Mouse (Mus musculus): Measurements from ENCODE around the gene Adgrg1. TPM values are rescaled to one million over a fixed set of nuclear protein-coding genes. Genes with fewer than 3 reads are reported as not detected.

The Adgrg1 gene
- polyA plus RNA-seq, 1 experiment = 63.8 TPM

DNA sequence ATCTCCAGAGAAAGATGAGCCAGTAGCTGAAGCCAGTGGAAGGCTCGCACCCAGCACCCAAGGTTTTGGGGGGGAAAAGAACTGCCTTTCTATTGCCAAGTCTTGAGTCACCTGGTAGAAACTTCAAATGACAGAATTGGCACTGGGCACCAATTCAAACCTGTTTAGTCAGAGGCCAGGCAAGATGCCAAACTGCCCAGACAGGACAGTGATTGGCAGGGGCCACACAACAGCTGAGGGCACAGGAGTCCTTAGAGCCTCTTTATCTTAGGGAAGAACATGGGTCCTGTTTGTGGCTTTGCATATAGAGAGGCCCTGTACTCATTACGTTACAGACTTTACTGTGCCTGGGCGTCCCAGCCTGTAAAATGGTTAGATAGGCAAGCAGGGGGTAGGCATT, 7.0 kb upstream of the Adgrg1 start:
- H3K4me3 ChIP-seq (ENCODE audit: insufficient read depth, low read length) = no peak overlapping the region
- H3K27ac ChIP-seq (ENCODE audit: insufficient read depth, low read length) = no peak overlapping the region
- H3K4me1 ChIP-seq (ENCODE audit: control insufficient read depth, insufficient read depth, low read length) = no peaks in the 10 kb centered on the region
- TF ChIP-seq POLR2A (IDR thresholded peaks at IDR 0.05; ENCODE audit: extremely low read depth, insufficient read depth, low read length) = no peak
- no peak for TF ChIP-seq CTCF (IDR thresholded peaks at IDR 0.05; ENCODE audit: extremely low read depth, insufficient read depth, low read length)

DNA sequence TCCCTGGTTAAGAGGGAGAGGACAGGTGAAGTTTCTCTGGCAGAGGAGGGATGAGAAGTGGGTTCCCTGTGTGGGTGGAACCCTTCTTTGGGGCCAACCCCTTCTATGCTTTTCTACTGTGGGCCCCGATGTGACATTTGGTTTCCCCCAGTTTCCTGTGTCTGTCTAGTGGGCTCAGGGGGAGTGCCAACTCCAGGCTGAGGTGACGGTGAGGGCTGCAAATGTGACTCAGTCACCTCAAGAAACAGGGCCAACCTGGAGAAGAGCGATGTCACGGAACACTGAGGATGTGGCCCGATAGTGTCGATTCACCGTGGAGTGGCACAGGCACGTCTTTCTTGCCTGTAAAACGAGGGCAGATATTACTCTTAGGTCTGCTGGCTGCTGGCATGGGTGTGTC, 1.3 kb upstream of the Adgrg1 start:
- H3K4me3 ChIP-seq (ENCODE audit: insufficient read depth, low read length) = no peak overlapping the region
- TF ChIP-seq CTCF (IDR thresholded peaks at IDR 0.05; ENCODE audit: extremely low read depth, insufficient read depth, low read length) = no peak
- no peak overlapping the region for H3K27ac ChIP-seq (ENCODE audit: insufficient read depth, low read length)
- H3K4me1 ChIP-seq (ENCODE audit: control insufficient read depth, insufficient read depth, low read length) = no peaks in the 10 kb centered on the region

DNA sequence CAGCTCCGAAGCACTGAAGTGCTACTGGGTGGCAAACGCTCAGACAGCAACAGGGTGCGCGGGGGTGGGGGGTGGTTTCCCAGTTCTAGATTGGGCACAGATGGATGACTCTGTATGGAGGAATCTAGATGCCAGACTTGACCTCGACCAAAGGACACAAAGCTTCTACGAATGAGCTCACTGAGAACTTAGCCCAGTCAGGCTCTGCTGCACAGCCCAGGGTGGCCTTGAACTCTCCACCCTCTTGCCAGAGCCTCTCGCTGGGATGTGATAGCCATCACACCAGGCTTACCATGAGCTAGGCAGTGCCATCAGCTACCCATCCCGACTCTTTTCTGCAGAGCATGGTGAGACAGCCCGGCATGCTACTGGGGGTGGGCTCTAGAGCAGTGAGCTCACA, 765 bp upstream of the Adgrg1 start:
- no peak overlapping the region for H3K27ac ChIP-seq (ENCODE audit: insufficient read depth, low read length)
- no peak overlapping the region for H3K4me3 ChIP-seq (ENCODE audit: insufficient read depth, low read length)
- TF ChIP-seq CTCF (IDR thresholded peaks at IDR 0.05; ENCODE audit: extremely low read depth, insufficient read depth, low read length) = no peak
- no peak for TF ChIP-seq POLR2A (IDR thresholded peaks at IDR 0.05; ENCODE audit: extremely low read depth, insufficient read depth, low read length)
- H3K4me1 ChIP-seq (ENCODE audit: control insufficient read depth, insufficient read depth, low read length) = no peaks in the 10 kb centered on the region

DNA sequence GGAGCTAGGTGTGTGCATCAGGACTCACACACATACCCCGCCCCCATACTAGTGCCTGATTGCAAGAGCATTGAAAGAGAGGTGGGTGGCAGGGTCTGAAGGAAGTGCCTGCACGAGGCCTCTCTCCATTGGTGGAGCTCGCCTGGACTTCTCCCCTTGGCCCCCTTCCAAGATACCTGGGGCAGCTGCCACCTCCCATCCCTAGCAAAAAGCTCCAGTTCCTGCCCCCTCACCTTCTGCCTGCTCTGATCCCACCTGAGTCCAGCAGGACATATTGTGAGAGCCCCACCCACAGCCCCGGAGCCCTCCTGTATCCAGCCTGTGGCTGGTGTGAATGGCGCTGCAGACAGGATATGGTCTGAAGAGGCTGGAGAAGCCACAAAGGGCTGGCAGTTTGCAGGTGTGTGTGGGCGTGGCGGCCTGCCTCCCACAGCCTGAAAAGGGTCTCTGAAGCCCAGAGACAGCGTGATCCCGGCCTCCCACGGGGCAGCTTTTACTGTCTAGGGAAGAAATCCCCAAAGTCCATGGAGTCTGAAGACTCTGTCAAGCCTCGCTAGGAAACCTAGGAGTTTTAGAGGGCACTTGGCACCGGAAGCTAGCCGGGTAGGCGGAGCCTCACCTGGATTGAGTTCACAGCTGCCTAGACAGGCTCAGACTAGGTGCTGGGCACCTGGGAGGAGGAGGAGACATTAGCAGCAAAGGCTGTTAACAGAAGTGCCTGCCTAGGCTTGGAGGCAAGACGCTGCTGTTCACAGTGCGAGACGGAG, 2.3 kb downstream of the Adgrg1 start:
- TF ChIP-seq POLR2A (IDR thresholded peaks at IDR 0.05; ENCODE audit: extremely low read depth, insufficient read depth, low read length) (no peak), CTCF (IDR thresholded peaks at IDR 0.05; ENCODE audit: extremely low read depth, insufficient read depth, low read length) (no peak)
- H3K4me3 ChIP-seq (ENCODE audit: insufficient read depth, low read length) = no peak overlapping the region
- H3K27ac ChIP-seq (ENCODE audit: insufficient read depth, low read length) = no peak overlapping the region
- no peaks in the 10 kb centered on the region for H3K4me1 ChIP-seq (ENCODE audit: control insufficient read depth, insufficient read depth, low read length)

DNA sequence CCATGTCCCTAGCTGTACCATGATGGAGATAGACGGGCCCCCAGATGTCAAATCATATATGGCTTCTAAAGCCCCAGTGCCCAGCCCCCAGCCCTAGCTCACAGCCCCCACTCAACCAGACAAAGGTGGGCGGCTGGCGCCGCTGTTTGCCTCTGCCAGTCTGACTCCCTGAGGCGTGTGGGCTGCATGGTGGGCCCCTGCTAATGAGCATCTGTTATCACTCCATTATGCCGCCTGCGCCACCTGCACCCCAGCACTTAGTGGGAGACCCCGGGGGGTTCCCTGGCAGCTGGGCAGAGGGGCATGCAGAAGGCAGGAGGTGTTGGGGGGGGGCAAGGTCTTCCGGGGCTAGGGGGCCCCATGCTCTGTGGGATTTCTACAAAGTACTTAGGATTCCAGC, 3.6 kb downstream of the Adgrg1 start:
- Histone ChIP-seq H3K4me3 (ENCODE audit: insufficient read depth, low read length) (no peak overlapping the region), H3K27ac (ENCODE audit: insufficient read depth, low read length) (no peak overlapping the region), H3K4me1 (ENCODE audit: control insufficient read depth, insufficient read depth, low read length) (no peaks in the 10 kb centered on the region)
- TF ChIP-seq POLR2A (IDR thresholded peaks at IDR 0.05; ENCODE audit: extremely low read depth, insufficient read depth, low read length) (no peak), CTCF (IDR thresholded peaks at IDR 0.05; ENCODE audit: extremely low read depth, insufficient read depth, low read length) (no peak)

DNA sequence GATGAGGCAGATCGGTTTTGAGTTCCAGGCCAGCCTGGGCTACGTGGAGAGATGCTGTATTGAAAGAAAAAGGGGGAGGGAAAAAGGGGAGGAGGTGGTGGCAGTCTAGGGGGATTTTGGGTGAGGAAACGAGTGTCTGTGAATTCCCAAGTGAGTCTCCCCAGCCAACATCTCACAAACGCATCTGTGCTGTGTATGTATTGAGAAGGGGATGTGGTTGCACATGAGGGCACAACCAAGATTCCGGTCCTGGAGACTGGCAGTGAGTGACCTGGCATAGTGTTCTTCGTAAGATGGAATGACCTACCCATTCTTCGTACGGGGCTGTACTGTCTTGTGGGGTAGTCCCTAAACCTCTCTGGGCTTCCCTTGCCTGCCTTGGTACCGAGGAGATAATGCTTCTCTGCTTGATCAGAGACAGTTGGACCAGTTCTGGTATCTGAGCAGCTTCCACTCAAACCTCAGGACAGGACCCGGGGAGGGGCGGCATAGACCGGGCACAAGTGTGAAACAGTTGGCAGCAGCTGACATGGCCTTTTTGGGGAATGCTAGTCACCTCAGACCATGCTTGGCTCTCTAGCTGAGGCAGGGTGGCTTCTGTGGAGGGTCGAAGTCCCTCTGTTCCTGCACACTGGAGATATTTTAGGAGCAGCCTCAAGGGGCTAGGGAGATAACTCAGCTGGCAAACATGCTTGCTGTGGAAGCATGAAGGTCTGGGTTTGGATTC, 4.2 kb downstream of the Adgrg1 start:
- Histone ChIP-seq H3K4me1 (ENCODE audit: control insufficient read depth, insufficient read depth, low read length) (peaks cover 1% of the 10 kb centered on the region; the same call in 1 of the 2 replicates), H3K4me3 (ENCODE audit: insufficient read depth, low read length) (no peak overlapping the region), H3K27ac (ENCODE audit: insufficient read depth, low read length) (no peak overlapping the region)
- TF ChIP-seq POLR2A (IDR thresholded peaks at IDR 0.05; ENCODE audit: extremely low read depth, insufficient read depth, low read length) (no peak), CTCF (IDR thresholded peaks at IDR 0.05; ENCODE audit: extremely low read depth, insufficient read depth, low read length) (no peak)

DNA sequence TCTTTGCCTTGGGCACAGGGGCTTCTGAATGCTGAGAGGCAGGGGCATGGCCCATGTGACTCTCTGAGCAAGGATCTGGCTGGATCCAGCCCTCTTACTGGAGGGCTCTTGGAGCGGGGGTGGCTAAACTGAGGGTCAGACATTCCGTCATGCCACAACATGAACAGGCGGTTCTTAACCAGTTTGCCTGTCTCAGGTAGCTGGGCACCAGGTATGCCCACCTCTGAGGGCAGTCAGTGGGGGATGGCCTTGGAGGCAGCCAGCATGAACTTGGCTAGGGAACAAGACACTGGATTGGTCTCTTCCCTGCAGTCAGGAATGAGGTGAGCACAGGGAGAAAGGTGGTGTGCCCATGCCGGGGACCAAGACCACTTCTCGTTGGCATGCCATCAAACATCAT, 5.6 kb downstream of the Adgrg1 start:
- H3K4me3 ChIP-seq (ENCODE audit: insufficient read depth, low read length) = no peak overlapping the region
- TF ChIP-seq POLR2A (IDR thresholded peaks at IDR 0.05; ENCODE audit: extremely low read depth, insufficient read depth, low read length) = no peak
- TF ChIP-seq CTCF (IDR thresholded peaks at IDR 0.05; ENCODE audit: extremely low read depth, insufficient read depth, low read length) = no peak
- peaks cover 2% of the 10 kb centered on the region; the same call in 1 of the 2 replicates for H3K4me1 ChIP-seq (ENCODE audit: control insufficient read depth, insufficient read depth, low read length)
- no peak overlapping the region for H3K27ac ChIP-seq (ENCODE audit: insufficient read depth, low read length)

DNA sequence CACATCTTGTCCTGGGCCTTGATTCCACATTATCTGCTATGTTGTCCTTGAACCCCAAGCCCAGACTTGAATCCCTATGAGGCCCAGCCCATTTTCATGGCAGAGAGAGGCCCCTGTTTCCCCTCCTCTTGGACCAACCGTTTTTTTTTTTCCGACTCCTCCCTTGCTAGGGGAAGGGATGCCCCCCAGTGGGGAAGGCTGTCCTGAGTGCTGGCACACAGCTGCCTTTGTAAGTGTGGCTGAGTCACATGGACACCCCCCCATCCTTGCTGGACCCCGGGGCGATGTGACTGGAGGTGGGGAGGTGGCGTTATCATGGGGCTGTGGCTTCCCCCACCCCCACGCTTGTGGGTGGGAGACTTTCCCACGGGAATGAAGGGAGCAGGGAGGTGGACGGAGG, 6.4 kb downstream of the Adgrg1 start:
- no peak overlapping the region for H3K27ac ChIP-seq (ENCODE audit: insufficient read depth, low read length)
- no peak overlapping the region for H3K4me3 ChIP-seq (ENCODE audit: insufficient read depth, low read length)
- TF ChIP-seq POLR2A (IDR thresholded peaks at IDR 0.05; ENCODE audit: extremely low read depth, insufficient read depth, low read length) (no peak), CTCF (IDR thresholded peaks at IDR 0.05; ENCODE audit: extremely low read depth, insufficient read depth, low read length) (no peak)
- peaks cover 2% of the 10 kb centered on the region; the same call in 1 of the 2 replicates for H3K4me1 ChIP-seq (ENCODE audit: control insufficient read depth, insufficient read depth, low read length)

DNA sequence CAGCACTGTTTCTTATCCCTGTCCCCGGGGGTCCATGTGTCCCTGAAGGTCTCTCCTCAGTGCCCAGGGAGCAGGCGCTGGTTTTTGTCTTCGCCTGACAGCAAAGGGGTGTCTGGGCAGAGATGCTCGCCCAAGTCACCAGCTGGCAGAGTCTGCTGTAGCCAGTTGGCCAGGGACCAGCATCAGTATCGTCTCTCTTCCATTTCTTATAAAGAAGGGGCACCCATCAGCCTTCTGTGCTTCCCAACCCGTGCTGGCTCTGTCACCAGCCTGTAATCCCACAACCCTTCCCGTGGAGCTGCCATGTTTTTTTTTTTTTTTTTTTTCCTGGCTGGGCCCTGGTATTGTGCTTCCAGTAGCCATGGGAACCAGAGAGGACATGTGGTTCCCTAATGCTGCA, 7.3 kb downstream of the Adgrg1 start:
- H3K4me3 ChIP-seq (ENCODE audit: insufficient read depth, low read length) = no peak overlapping the region
- TF ChIP-seq POLR2A (IDR thresholded peaks at IDR 0.05; ENCODE audit: extremely low read depth, insufficient read depth, low read length) (no peak), CTCF (IDR thresholded peaks at IDR 0.05; ENCODE audit: extremely low read depth, insufficient read depth, low read length) (no peak)
- no peak overlapping the region for H3K27ac ChIP-seq (ENCODE audit: insufficient read depth, low read length)
- peaks cover 5% of the 10 kb centered on the region for H3K4me1 ChIP-seq (ENCODE audit: control insufficient read depth, insufficient read depth, low read length)

DNA sequence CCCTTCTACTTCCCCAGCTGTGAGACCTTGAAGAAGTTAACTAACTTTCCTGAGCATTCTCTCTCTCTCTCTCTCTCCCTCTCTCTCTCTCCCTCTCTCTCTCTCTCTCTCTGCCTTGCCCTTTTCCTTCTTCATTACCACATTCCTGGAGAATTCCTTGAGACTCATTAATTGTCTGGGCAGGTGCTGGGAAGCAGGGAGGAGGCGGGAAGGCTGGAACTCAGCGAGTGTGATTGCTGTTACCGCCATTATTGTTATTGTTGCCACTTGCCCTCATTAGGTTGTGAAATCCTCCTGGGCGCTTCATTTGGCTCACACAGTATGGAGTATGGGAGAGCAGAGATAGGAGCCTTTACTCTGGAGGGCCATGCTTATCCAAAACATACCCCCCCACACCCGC, 8.6 kb downstream of the Adgrg1 start:
- no peak overlapping the region for H3K4me3 ChIP-seq (ENCODE audit: insufficient read depth, low read length)
- H3K27ac ChIP-seq (ENCODE audit: insufficient read depth, low read length) = no peak overlapping the region
- peaks cover 5% of the 10 kb centered on the region for H3K4me1 ChIP-seq (ENCODE audit: control insufficient read depth, insufficient read depth, low read length)
- TF ChIP-seq POLR2A (IDR thresholded peaks at IDR 0.05; ENCODE audit: extremely low read depth, insufficient read depth, low read length) (no peak), CTCF (IDR thresholded peaks at IDR 0.05; ENCODE audit: extremely low read depth, insufficient read depth, low read length) (no peak)
